Mouse (Mus musculus): Measurements from ENCODE around the gene Gm49388.

GRCm38 (mm10) chr7:127797076-127797845, 11.9 kb downstream of the Gm49388 start:
- TF ChIP-seq E2F4 (IDR thresholded peaks at IDR 0.05; ENCODE audit: insufficient read depth), result no peak
- no peak for TF ChIP-seq POLR2A (IDR thresholded peaks at IDR 0.05; ENCODE audit: insufficient read length, low read depth)
- no peak for TF ChIP-seq MAX (IDR thresholded peaks at IDR 0.05; ENCODE audit: low read depth)

Data from myocyte (in vitro differentiated cells).